Mouse (Mus musculus): ENCODE measurements around the gene Gm20388. TPM values are rescaled to one million over a fixed set of nuclear protein-coding genes. Genes with fewer than 3 reads are reported as not detected.

Gene Gm20388
- polyA plus RNA-seq, 1 experiment from 2014 or later: 7.4 TPM

DNA sequence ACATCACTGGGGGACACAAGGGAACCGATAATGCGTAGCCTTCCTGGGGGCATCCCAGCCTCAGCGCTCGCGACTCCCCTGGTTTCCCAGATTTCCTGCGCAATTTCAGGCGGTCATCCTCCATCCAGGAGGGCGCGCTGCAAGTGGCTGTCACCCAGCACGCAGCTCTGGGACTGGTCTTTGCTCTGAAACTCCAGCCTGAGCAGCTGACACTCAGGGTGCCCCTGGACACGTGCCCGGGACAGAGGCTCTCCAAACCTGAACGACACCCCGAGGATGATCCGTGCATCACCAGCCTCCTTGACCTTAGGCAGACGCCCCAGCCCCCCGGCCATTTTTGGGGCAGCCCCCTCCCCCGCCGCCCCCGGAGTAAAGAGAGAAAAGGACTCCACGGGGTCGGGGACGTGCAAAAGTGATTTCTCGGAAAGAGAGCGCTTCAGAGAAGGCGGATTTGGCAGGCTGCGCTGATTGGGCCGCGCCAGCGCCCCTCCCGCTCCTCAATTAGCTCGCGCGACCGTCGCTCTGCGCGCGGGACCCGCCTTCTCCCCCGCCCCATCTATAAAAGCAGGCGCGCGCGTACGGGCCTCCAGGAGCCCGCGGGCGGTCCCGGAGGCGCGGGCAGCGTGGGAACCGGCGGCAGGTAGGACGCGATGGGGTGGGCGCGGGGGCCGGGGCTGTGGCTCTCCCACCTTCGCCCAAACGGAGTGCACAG is 825.3 kb downstream of the Gm20388 start, which contains the start of gene Irf8:
TSS of gene Irf8 (plus strand) at position 589 of the 712 bp plus-strand sequence.
- peak within 1 kb of the TSS; percentile 62 for H3K9ac ChIP-seq (ENCODE audit: low read length)
- peak; percentile 93 for ATAC-seq (ENCODE audit: insufficient read depth, low FRiP score)
- H3K4me1 ChIP-seq (ENCODE audit: control insufficient read depth, insufficient read depth, low read length): peaks cover 19% of the 10 kb centered on the region
- peak within 1 kb of the TSS; percentile 38 for H3K27ac ChIP-seq (ENCODE audit: low read length)
- under 1% methylated on average over 62 of the region's 62 CpGs for WGBS
- H3K36me3 ChIP-seq (ENCODE audit: control insufficient read depth, insufficient read depth, low read length): no peaks in the 10 kb centered on the region
- peak within 1 kb of the TSS; percentile 100 for H3K4me2 ChIP-seq (ENCODE audit: low read depth, low read length)
- no peaks in the 10 kb centered on the region for H3K27me3 ChIP-seq (ENCODE audit: control insufficient read depth, insufficient read depth, low read length)
- H3K9me3 ChIP-seq (replicated peaks; ENCODE audit: control insufficient read depth, low read length): no peaks in the 10 kb centered on the region
- peak within 1 kb of the TSS; percentile 64 for H3K4me3 ChIP-seq (replicated peaks; ENCODE audit: low read length)

DNA sequence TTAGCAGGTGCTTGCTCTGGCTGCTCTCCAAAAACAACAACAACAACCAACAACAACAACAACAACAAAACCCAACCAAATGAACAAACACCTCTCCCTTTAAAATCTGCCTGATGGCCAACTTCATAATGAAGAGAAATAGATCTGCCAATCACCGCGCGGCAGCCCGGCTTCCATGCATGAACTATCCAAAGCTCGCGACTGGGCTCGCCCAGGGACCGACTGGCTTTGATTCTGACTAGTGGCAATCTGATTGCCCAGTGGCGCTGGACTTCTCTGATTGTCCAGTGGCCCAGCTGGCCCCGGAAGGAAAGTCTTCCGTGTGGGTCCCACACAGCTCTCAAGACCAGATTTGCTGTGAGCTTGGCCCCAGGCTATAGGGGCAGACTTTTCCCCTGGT is 825.8 kb downstream of the Gm20388 start:
- Histone ChIP-seq H3K27ac (ENCODE audit: low read length) (peak overlapping the region; percentile 38), H3K36me3 (ENCODE audit: control insufficient read depth, insufficient read depth, low read length) (no peaks in the 10 kb centered on the region), H3K27me3 (ENCODE audit: control insufficient read depth, insufficient read depth, low read length) (no peaks in the 10 kb centered on the region), H3K9ac (ENCODE audit: low read length) (peak overlapping the region; percentile 62), H3K4me1 (ENCODE audit: control insufficient read depth, insufficient read depth, low read length) (peaks cover 17% of the 10 kb centered on the region), H3K4me3 (replicated peaks; ENCODE audit: low read length) (peak overlapping the region; percentile 64), H3K9me3 (replicated peaks; ENCODE audit: control insufficient read depth, low read length) (no peaks in the 10 kb centered on the region), H3K4me2 (ENCODE audit: low read depth, low read length) (peak overlapping the region; percentile 100)
- ATAC-seq (ENCODE audit: insufficient read depth, low FRiP score): no peak; the same call in 1 of the 2 replicates
- 2% methylated on average over 11 of the region's 11 CpGs for WGBS

DNA sequence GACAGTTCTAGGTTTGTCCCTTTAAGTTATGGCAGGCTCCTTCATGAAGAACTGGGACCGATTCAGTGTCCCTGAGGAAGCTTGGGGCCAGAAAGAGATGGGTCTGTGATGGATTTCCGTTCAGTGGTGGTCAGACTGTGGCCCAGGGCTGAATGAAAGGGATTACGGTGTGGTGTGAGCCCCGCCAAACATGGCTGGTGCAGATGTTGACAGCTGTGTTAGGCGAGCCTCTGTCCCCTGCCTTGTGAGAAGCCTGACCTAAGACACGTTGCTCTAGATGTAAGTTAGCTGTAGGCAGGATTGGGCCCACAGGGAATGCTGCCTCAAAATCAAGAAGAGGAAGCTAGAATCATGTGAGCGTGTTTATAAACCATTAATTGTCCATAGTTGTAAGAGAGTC is 826.5 kb downstream of the Gm20388 start:
- H3K27ac ChIP-seq (ENCODE audit: low read length): no peak overlapping the region
- 57% methylated on average over 7 of the region's 7 CpGs for WGBS

DNA sequence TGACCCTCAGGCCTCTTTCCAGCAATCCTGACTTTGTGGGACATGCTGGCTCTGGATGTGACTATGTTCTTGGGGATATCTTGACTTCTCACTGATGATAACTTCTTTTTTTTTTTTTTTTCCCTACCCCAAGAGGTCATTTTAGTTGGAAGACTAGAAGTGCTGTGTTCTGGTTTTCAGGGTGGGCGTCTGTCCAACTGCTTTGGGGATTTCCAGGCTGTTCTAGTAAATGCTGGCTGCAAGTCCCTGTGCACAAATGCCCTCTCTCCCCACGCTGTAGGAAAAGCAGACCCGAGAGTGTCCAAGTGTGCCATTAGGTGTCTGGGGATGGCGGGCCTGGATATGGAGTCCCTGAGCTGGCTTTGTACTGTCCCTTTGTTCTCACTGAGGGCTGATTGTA is 828.1 kb downstream of the Gm20388 start:
- ATAC-seq (ENCODE audit: insufficient read depth, low FRiP score): no peak
- no peak overlapping the region for H3K27ac ChIP-seq (ENCODE audit: low read length)
- H3K9me3 ChIP-seq (replicated peaks; ENCODE audit: control insufficient read depth, low read length): no peaks in the 10 kb centered on the region
- no peaks in the 10 kb centered on the region for H3K27me3 ChIP-seq (ENCODE audit: control insufficient read depth, insufficient read depth, low read length)
- H3K9ac ChIP-seq (ENCODE audit: low read length): peak overlapping the region; percentile 35; the same call in 1 of the 2 replicates
- no peaks in the 10 kb centered on the region for H3K36me3 ChIP-seq (ENCODE audit: control insufficient read depth, insufficient read depth, low read length)
- peak overlapping the region; percentile 8; the same call in 1 of the 2 replicates for H3K4me2 ChIP-seq (ENCODE audit: low read depth, low read length)
- H3K4me3 ChIP-seq (replicated peaks; ENCODE audit: low read length): no peak overlapping the region; the same call in 1 of the 2 replicates
- H3K4me1 ChIP-seq (ENCODE audit: control insufficient read depth, insufficient read depth, low read length): peaks cover 28% of the 10 kb centered on the region
- 71% methylated on average over 4 of the region's 4 CpGs for WGBS

More for the DNA sequence above, 826.5 kb downstream of the Gm20388 start:
- Histone ChIP-seq H3K4me1 (ENCODE audit: control insufficient read depth, insufficient read depth, low read length) (peaks cover 14% of the 10 kb centered on the region), H3K4me3 (replicated peaks; ENCODE audit: low read length) (peak overlapping the region; percentile 64), H3K9me3 (replicated peaks; ENCODE audit: control insufficient read depth, low read length) (no peaks in the 10 kb centered on the region), H3K9ac (ENCODE audit: low read length) (peak overlapping the region; percentile 62; the same call in 1 of the 2 replicates), H3K36me3 (ENCODE audit: control insufficient read depth, insufficient read depth, low read length) (no peaks in the 10 kb centered on the region), H3K27me3 (ENCODE audit: control insufficient read depth, insufficient read depth, low read length) (no peaks in the 10 kb centered on the region), H3K4me2 (ENCODE audit: low read depth, low read length) (peak overlapping the region; percentile 100)
- ATAC-seq (ENCODE audit: insufficient read depth, low FRiP score): no peak

DNA sequence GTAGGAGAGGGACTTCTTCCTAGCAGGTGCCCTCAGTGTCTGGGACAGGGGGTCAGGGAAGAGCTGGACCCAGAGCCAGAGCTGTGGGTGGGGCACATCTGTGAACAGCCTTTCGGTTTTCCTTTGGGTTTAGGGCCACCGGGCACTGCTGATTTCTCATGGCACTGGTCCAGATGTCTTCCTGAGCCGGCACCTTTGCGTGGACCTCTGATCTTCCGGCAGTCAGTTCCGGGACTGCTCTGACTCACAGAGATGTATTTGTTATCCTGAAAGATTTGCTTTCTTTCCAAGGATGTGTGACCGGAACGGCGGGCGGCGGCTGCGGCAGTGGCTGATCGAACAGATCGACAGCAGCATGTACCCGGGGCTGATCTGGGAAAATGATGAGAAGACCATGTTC is 828.9 kb downstream of the Gm20388 start:
- Histone ChIP-seq H3K9ac (ENCODE audit: low read length) (no peak overlapping the region), H3K27me3 (ENCODE audit: control insufficient read depth, insufficient read depth, low read length) (no peaks in the 10 kb centered on the region), H3K4me2 (ENCODE audit: low read depth, low read length) (peak overlapping the region; percentile 6; the same call in 1 of the 2 replicates), H3K36me3 (ENCODE audit: control insufficient read depth, insufficient read depth, low read length) (no peaks in the 10 kb centered on the region), H3K9me3 (replicated peaks; ENCODE audit: control insufficient read depth, low read length) (no peaks in the 10 kb centered on the region), H3K4me3 (replicated peaks; ENCODE audit: low read length) (no peak overlapping the region), H3K27ac (ENCODE audit: low read length) (no peak overlapping the region), H3K4me1 (ENCODE audit: control insufficient read depth, insufficient read depth, low read length) (peaks cover 35% of the 10 kb centered on the region)
- no peak for ATAC-seq (ENCODE audit: insufficient read depth, low FRiP score)
- 87% methylated on average over 15 of the region's 15 CpGs for WGBS

DNA sequence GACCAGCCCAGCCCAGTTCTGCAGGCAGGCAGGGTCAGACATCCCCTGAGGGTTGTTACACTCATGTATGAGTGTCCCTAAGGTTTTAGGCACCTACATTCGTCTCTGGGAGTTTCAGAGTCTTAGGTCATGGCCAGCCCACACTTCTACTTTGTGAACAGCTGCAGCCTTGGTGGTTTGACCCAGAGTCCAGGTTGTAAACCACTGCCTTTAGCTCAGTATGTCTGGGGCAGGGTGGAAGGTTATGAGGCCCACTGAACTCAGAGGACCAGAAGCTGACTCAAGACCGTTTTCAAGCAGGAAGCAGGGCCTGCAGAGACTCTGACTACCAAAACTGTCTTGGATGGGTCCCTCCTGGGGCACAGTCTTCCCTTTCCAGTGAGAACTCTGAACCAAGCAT is 829.9 kb downstream of the Gm20388 start:
- Histone ChIP-seq H3K4me1 (ENCODE audit: control insufficient read depth, insufficient read depth, low read length) (peaks cover 41% of the 10 kb centered on the region), H3K9ac (ENCODE audit: low read length) (no peak overlapping the region), H3K36me3 (ENCODE audit: control insufficient read depth, insufficient read depth, low read length) (no peaks in the 10 kb centered on the region), H3K4me2 (ENCODE audit: low read depth, low read length) (no peak overlapping the region), H3K9me3 (replicated peaks; ENCODE audit: control insufficient read depth, low read length) (no peaks in the 10 kb centered on the region), H3K27ac (ENCODE audit: low read length) (no peak overlapping the region), H3K4me3 (replicated peaks; ENCODE audit: low read length) (no peak overlapping the region), H3K27me3 (ENCODE audit: control insufficient read depth, insufficient read depth, low read length) (no peaks in the 10 kb centered on the region)
- ATAC-seq (ENCODE audit: insufficient read depth, low FRiP score): no peak
- WGBS: 68% methylated on average over 2 of the region's 2 CpGs

DNA sequence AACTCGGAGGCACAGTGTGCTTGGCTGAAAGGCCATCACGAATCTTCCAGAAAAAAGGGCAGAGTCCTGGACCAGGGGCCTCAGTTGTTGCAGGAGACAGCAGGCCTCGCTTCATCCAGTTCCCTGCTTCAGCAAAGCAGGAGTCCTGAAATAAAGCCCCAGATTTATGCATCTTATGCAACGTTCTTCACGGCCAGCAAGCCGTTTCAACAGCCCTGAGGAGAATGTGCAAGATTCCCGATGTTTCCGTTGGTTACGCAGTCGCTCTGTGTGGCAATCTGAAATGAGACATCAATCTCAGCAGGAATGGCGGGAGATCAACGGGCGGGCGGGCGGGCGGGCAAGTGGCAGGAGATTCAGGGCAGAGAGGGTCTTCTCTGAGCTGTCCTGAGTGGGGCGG is 830.4 kb downstream of the Gm20388 start:
- 85% methylated on average over 17 of the region's 17 CpGs for WGBS
- H3K27me3 ChIP-seq (ENCODE audit: control insufficient read depth, insufficient read depth, low read length): no peaks in the 10 kb centered on the region
- no peak overlapping the region for H3K27ac ChIP-seq (ENCODE audit: low read length)
- no peak overlapping the region for H3K4me3 ChIP-seq (replicated peaks; ENCODE audit: low read length)
- no peaks in the 10 kb centered on the region for H3K36me3 ChIP-seq (ENCODE audit: control insufficient read depth, insufficient read depth, low read length)
- no peak for ATAC-seq (ENCODE audit: insufficient read depth, low FRiP score)
- H3K4me2 ChIP-seq (ENCODE audit: low read depth, low read length): no peak overlapping the region
- no peak overlapping the region for H3K9ac ChIP-seq (ENCODE audit: low read length)
- H3K9me3 ChIP-seq (replicated peaks; ENCODE audit: control insufficient read depth, low read length): no peaks in the 10 kb centered on the region
- peaks cover 42% of the 10 kb centered on the region for H3K4me1 ChIP-seq (ENCODE audit: control insufficient read depth, insufficient read depth, low read length)

DNA sequence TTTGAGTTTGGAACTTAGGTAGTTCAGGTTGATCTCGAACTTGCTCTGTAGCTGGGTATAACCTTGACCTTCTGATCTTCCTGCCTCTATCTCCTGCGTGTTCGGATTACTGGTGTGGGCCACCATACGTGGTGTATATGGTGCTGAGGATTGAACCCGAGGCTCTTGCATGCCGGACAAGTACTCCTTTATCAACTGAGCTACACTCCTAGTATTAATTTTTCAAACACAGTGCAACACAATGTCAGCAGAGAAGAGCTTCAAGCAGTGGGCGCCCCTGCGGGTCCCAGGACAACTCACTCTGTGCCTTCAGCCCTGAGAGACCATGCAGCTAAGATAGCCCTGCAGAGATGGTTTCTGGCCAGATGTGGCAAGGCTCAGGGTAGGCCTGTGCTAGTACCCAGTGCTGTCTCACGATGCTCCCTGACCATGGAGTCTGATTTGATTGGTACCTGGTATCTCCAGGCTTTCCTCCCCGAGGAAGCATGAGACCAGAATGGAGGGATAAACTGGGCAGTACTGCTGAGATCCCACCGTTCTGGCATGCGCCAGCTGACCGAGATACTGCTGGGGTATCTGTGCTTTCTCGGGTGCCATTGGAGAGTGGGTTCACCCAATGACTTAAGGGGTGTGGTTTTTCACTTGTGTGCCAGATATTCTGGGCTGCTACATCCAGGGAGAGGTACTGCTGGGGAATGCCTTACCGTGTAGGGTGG is 831.3 kb downstream of the Gm20388 start:
- H3K27me3 ChIP-seq (ENCODE audit: control insufficient read depth, insufficient read depth, low read length): no peaks in the 10 kb centered on the region
- H3K4me2 ChIP-seq (ENCODE audit: low read depth, low read length): no peak overlapping the region
- ATAC-seq (ENCODE audit: insufficient read depth, low FRiP score): no peak
- no peaks in the 10 kb centered on the region for H3K9me3 ChIP-seq (replicated peaks; ENCODE audit: control insufficient read depth, low read length)
- H3K27ac ChIP-seq (ENCODE audit: low read length): no peak overlapping the region
- peaks cover 36% of the 10 kb centered on the region for H3K4me1 ChIP-seq (ENCODE audit: control insufficient read depth, insufficient read depth, low read length)
- no peak overlapping the region for H3K4me3 ChIP-seq (replicated peaks; ENCODE audit: low read length)
- H3K9ac ChIP-seq (ENCODE audit: low read length): no peak overlapping the region
- 89% methylated on average over 15 of the region's 15 CpGs for WGBS
- H3K36me3 ChIP-seq (ENCODE audit: control insufficient read depth, insufficient read depth, low read length): no peaks in the 10 kb centered on the region
